Comparison of ENCODE assay signal across 8 mouse cellular contexts in genomic region chr12:91849045-91849467, GRCm38 (mm10). TPM values are rescaled to one million over a fixed set of nuclear protein-coding genes. Genes with fewer than 3 reads are reported as not detected.
DNase-seq lines count a peak whose midpoint lies in the region; ATAC-seq and TF ChIP-seq lines count a peak whose summit lies in the region.

Sel1l (minus strand) TSS chr12:91849157.

- H3K27me3 ChIP-seq in embryonic facial prominence, embryonic 15.5 days = no peaks in the 10 kb centered on the region
- H3K27me3 ChIP-seq in limb, embryonic 14.5 days (ENCODE audit: control insufficient read depth, insufficient read depth, low read length) = no peaks in the 10 kb centered on the region
- no peaks in the 10 kb centered on the region for H3K27me3 ChIP-seq in midbrain, postnatal 0 days (ENCODE audit: insufficient read depth, low read length)

- peak within 1 kb of the TSS; percentile 94 for H3K4me3 ChIP-seq in bone marrow, adult 2 months (replicated peaks; ENCODE audit: control insufficient read depth, low read depth, low read length)
- peak within 1 kb of the TSS; percentile 68 for H3K4me3 ChIP-seq in embryonic facial prominence, embryonic 15.5 days (replicated peaks)
- H3K4me3 ChIP-seq in limb, embryonic 14.5 days (replicated peaks; ENCODE audit: low read length) = peak within 1 kb of the TSS; percentile 85
- H3K4me3 ChIP-seq in midbrain, postnatal 0 days (ENCODE audit: low read depth, low read length) = peak within 1 kb of the TSS; percentile 68

- peak; percentile 94 for TF ChIP-seq POLR2A in bone marrow, adult 2 months (IDR thresholded peaks at IDR 0.05; ENCODE audit: borderline replicate concordance, control insufficient read depth, low read depth, low read length)
- TF ChIP-seq POLR2A in limb, embryonic 14.5 days (IDR thresholded peaks at IDR 0.05; ENCODE audit: borderline replicate concordance, extremely low read depth, insufficient read depth, insufficient read length) = 0 out of 2 replicates have a peak, but pooled peaks have one; percentile 64

- ATAC-seq in embryonic facial prominence, embryonic 15.5 days (ENCODE audit: insufficient number of reproducible peaks, low FRiP score, low TSS enrichment, low read depth) = peak; percentile 99
- peak; percentile 100 for ATAC-seq in limb, embryonic 14.5 days (ENCODE audit: low FRiP score, low read depth)
- ATAC-seq in midbrain, postnatal 0 days (ENCODE audit: low FRiP score) = peak; percentile 100

- peak within 1 kb of the TSS; percentile 74 for H3K27ac ChIP-seq in bone marrow, adult 2 months (ENCODE audit: control insufficient read depth, insufficient read depth, low read depth, low read length, poor library complexity)
- 0 out of 2 replicates have a peak within 1 kb of the TSS, but pooled peaks have one; percentile 3 for H3K27ac ChIP-seq in embryonic facial prominence, embryonic 15.5 days (replicated peaks)
- H3K27ac ChIP-seq in limb, embryonic 14.5 days (replicated peaks; ENCODE audit: low read depth, low read length) = peak within 1 kb of the TSS; percentile 63
- peak within 1 kb of the TSS; percentile 60 for H3K27ac ChIP-seq in midbrain, postnatal 0 days (ENCODE audit: low read depth, low read length)

- H3K4me1 ChIP-seq in bone marrow, adult 2 months (ENCODE audit: control insufficient read depth, insufficient read depth, low read length) = no peaks in the 10 kb centered on the region
- peaks cover 14% of the 10 kb centered on the region for H3K4me1 ChIP-seq in embryonic facial prominence, embryonic 15.5 days
- H3K4me1 ChIP-seq in limb, embryonic 14.5 days (ENCODE audit: control insufficient read depth, insufficient read depth, low read length) = no peaks in the 10 kb centered on the region
- H3K4me1 ChIP-seq in midbrain, postnatal 0 days (ENCODE audit: insufficient read depth, low read length) = peaks cover 8% of the 10 kb centered on the region; the same call in 1 of the 2 replicates

- H3K9ac ChIP-seq in embryonic facial prominence, embryonic 15.5 days = peak within 1 kb of the TSS; percentile 79
- peak within 1 kb of the TSS; percentile 88 for H3K9ac ChIP-seq in limb, embryonic 14.5 days (ENCODE audit: low read depth, low read length, severe bottlenecking)
- peak within 1 kb of the TSS; percentile 77 for H3K9ac ChIP-seq in midbrain, postnatal 0 days (replicated peaks; ENCODE audit: low read length, poor library complexity, severe bottlenecking)

- H3K4me2 ChIP-seq in embryonic facial prominence, embryonic 15.5 days (replicated peaks) = peak within 1 kb of the TSS; percentile 86
- peak within 1 kb of the TSS; percentile 95 for H3K4me2 ChIP-seq in limb, embryonic 14.5 days (replicated peaks; ENCODE audit: low read depth, low read length, severe bottlenecking)
- H3K4me2 ChIP-seq in midbrain, postnatal 0 days (ENCODE audit: low read depth, low read length, poor library complexity, severe bottlenecking) = peak within 1 kb of the TSS; percentile 56

- WGBS in bone marrow, adult 2 months = under 1% methylated on average over 34 of the region's 35 CpGs
- 0% methylated on average over 33 of the region's 35 CpGs for WGBS in embryonic facial prominence, embryonic 15.5 days
- 1% methylated on average over 22 of the region's 35 CpGs for WGBS in limb, embryonic 14.5 days
- under 1% methylated on average over 35 of the region's 35 CpGs for WGBS in midbrain, postnatal 0 days

- TF ChIP-seq CTCF in bone marrow, adult 2 months (IDR thresholded peaks at IDR 0.05; ENCODE audit: control insufficient read depth, insufficient read depth, low read length) = no peak
- TF ChIP-seq CTCF in midbrain, postnatal 0 days (IDR thresholded peaks at IDR 0.05) = no peak

- H3K9me3 ChIP-seq in embryonic facial prominence, embryonic 15.5 days (replicated peaks) = no peaks in the 10 kb centered on the region
- H3K9me3 ChIP-seq in limb, embryonic 14.5 days (ENCODE audit: control insufficient read depth, low read length) = no peaks in the 10 kb centered on the region
- no peaks in the 10 kb centered on the region for H3K9me3 ChIP-seq in midbrain, postnatal 0 days (ENCODE audit: low read length)

- peak; percentile 99 for DNase-seq in 416B (ENCODE audit: low read depth)
- DNase-seq in heart, adult 8-10 months (ENCODE audit: low spot score) = peak; percentile 99
- peak; percentile 100 for DNase-seq in kidney, adult 9 months
- peak; percentile 99 for DNase-seq in limb, embryonic 14.5 days (ENCODE audit: low spot score)
- DNase-seq in midbrain, postnatal 0 days (ENCODE audit: low spot score) = peak; percentile 99
- peak; percentile 93 to 95 for DNase-seq in spleen, postnatal 14 days (ENCODE audit: low spot score in 2 of 2)

- H3K36me3 ChIP-seq in embryonic facial prominence, embryonic 15.5 days = no peaks in the 10 kb centered on the region; the same call in 1 of the 2 replicates
- H3K36me3 ChIP-seq in limb, embryonic 14.5 days (ENCODE audit: control insufficient read depth, insufficient read depth, low read length) = peaks cover 3% of the 10 kb centered on the region; the same call in 1 of the 2 replicates
- no peaks in the 10 kb centered on the region for H3K36me3 ChIP-seq in midbrain, postnatal 0 days (ENCODE audit: insufficient read depth, low read length)

RNA-seq across cellular contexts. Expression of gene Sel1l, which starts in this region (rescaled TPM):
- 37.4 and 54.0 TPM in 2 replicates for polyA plus RNA-seq in bone marrow, adult 2 months (2011; ENCODE audit: insufficient read depth, insufficient read length, low replicate concordance, missing spikeins)
- polyA plus RNA-seq in embryonic facial prominence, embryonic 15.5 days (2015; fragmentation: Nextera tagmentation; extraction: Ambion mirVana) = 90.9 and 92.3 TPM in 2 replicates
- total RNA-seq in heart, adult 8-10 months (2022) = 10 to 100 TPM; 62.6 to 82.8 (median 69.1) TPM
- polyA plus RNA-seq in limb, embryonic 14.5 days (2012; rRNA removed) = 50.6 and 58.3 TPM in 2 replicates
- 81.0 and 97.1 TPM in 2 replicates for polyA plus RNA-seq in limb, embryonic 14.5 days (2014; fragmentation: Nextera tagmentation; extraction: Ambion mirVana)
- 67.3 and 86.7 TPM in 2 replicates for total RNA-seq in midbrain, postnatal 0 days (2014; rRNA removed)
- polyA plus RNA-seq in midbrain, postnatal 0 days (2015; fragmentation: Nextera tagmentation; extraction: Ambion mirVana) = 92.6 and 93.3 TPM in 2 replicates

Comparison
In these comparisons a context has a peak if more than half of its experiments do, and no peak if none do; other contexts are left out.
1. Peak in every context shown above with its lines: DNase-seq, ATAC-seq, H3K4me3 ChIP-seq and H3K27ac ChIP-seq.
2. H3K27ac ChIP-seq: peak in every context shown above with its lines; median percentile 74 in bone marrow, adult 2 months; 63 in limb, embryonic 14.5 days; 60 in midbrain, postnatal 0 days; 3 in embryonic facial prominence, embryonic 15.5 days.